Mouse (Mus musculus) liver, postnatal 0 days (tissue): ENCODE data around the gene Dpf3.

Experiments used
- CTCF ChIP-seq: sonication (generic); IDR thresholded peaks from 2 replicates; pipeline ENCODE4 v1.5.1; 2016; ENCODE audit warnings: antibody characterized with exemption, low read depth
- EP300 ChIP-seq: IDR thresholded peaks from 2 replicates; pipeline ENCODE4 v1.6.1; 2016; ENCODE audit warnings: antibody characterized with exemption, low read depth, mild to moderate bottlenecking

DNA sequence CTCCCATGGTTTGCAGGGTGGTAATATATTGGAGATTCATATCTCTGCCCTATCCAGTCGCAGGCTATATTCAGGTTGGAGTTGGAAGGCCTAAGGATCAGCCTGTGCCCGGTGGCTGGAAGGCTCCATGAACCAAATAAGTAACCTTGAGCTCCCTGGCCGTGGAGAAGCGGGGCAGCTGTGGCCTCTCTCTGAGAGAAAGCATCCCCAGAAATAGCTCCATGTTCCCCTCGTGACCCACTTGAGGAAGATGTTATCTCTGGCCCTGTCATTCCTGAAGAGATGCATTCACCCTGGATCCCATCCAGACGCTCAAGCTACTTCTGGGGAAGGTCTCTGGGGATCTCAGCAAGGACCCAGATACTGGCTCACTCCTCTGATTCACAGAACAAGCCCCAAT lies 134.9 kb downstream of the Dpf3 start:
- TF ChIP-seq CTCF (no peak), EP300 (no peak)
